Mouse (Mus musculus) CH12.LX (cell line): Measurements from ENCODE around the gene Kat2b. TPM values are rescaled to one million over a fixed set of nuclear protein-coding genes. Genes with fewer than 3 reads are reported as not detected.

Experiments used
- polyA plus RNA-seq: library from polyadenylated mRNA; unstranded; fragments of >175 nt; gene quantifications from 2 replicates; pipeline ENCODE4 v1.2.1, GENCODE M21; 2012; ENCODE audit warnings: low read depth; ENCODE audit not compliant: insufficient read length
- total RNA-seq, 2 experiments: library from RNA; depleted of rRNA; stranded (reverse); fragments of 300-350 nt in 1 of 2; fragments of >200 nt in 1 of 2; gene quantifications; 2 replicates each; pipeline ENCODE4 v1.2.3; 2012 to 2014

Kat2b gene
- total and polyA plus RNA-seq, 3 experiments: 3.6 to 4.6 (median 4.1) TPM

Other genes with a start within 250 kb of the Kat2b start
- 0.04 TPM in 1 of 2 replicates, not detected in the other for gene Efhb, start 103.5 kb upstream of the Kat2b start, total RNA-seq (2012; rRNA removed)
- gene Efhb, start 103.5 kb upstream of the Kat2b start, total RNA-seq (2014; rRNA removed): not detected in 2 replicates
- 0.09 TPM in 1 of 2 replicates, not detected in the other for gene Efhb, start 103.5 kb upstream of the Kat2b start, polyA plus RNA-seq
- gene Rab5a, start 87.6 kb upstream of the Kat2b start, total RNA-seq (2012; rRNA removed): 28.0 and 32.1 TPM in 2 replicates
- 89.2 and 107 TPM in 2 replicates for gene Rab5a, start 87.6 kb upstream of the Kat2b start, total RNA-seq (2014; rRNA removed)
- gene Rab5a, start 87.6 kb upstream of the Kat2b start, polyA plus RNA-seq: 36.1 and 38.9 TPM in 2 replicates
- gene Pp2d1, start 27.4 kb upstream of the Kat2b start, total RNA-seq (2012; rRNA removed): not detected in 2 replicates
- gene Pp2d1, start 27.4 kb upstream of the Kat2b start, total RNA-seq (2014; rRNA removed): not detected in 2 replicates
- gene Pp2d1, start 27.4 kb upstream of the Kat2b start, polyA plus RNA-seq: not detected in 2 replicates
- gene Sgo1, start 122.5 kb downstream of the Kat2b start, total RNA-seq (2012; rRNA removed): 19.4 and 22.6 TPM in 2 replicates
- 35.2 and 38.3 TPM in 2 replicates for gene Sgo1, start 122.5 kb downstream of the Kat2b start, total RNA-seq (2014; rRNA removed)
- 56.8 and 65.6 TPM in 2 replicates for gene Sgo1, start 122.5 kb downstream of the Kat2b start, polyA plus RNA-seq